9 mouse cellular contexts compared by ENCODE assay signal in the genomic region with DNA sequence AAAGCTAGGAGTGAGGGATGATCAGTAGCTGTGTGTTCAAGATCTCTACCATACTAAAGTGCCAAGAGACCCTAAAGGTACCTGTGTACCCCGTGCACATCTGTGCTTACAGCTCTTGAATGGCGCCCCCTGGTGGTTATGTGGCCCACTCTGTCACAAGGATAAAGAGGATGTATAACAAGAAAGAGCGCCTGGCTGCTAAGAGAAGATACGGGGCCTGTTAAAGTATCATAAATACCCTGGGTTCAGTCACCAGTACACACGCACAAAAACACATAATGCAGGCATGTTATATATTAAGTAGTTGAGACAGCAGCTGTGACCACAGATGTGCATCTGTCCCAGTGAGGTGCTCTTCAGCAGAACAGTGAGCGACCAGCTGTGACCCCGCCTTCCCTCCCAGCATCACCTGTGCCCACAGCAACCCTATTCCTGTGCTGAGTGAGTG. TPM values are rescaled to one million over a fixed set of nuclear protein-coding genes. Genes with fewer than 3 reads are reported as not detected.
DNase-seq lines count a peak whose midpoint lies in the region; ATAC-seq and TF ChIP-seq lines count a peak whose summit lies in the region.
"Had no signal": no experiment of that assay in that cellular context is flagged by ENCODE, and none has a peak within 500 bp of the region (broad histone marks: within the 10 kb centered on the region; RNA-seq: fewer than 3 reads in every experiment).

No protein-coding gene starts in this region.

- 47% methylated on average over 7 of the region's 7 CpGs for WGBS in kidney, adult 2 months
- WGBS in hindbrain, embryonic 16.5 days: 54% methylated on average over 7 of the region's 7 CpGs
- WGBS in lung, postnatal 0 days: 57% methylated on average over 7 of the region's 7 CpGs

- peaks cover 11% of the 10 kb centered on the region; the same call in 1 of the 2 replicates for H3K4me1 ChIP-seq in kidney, adult 2 months (ENCODE audit: control insufficient read depth, insufficient read depth, low read length)
- no peaks in the 10 kb centered on the region for H3K4me1 ChIP-seq in hindbrain, embryonic 16.5 days (ENCODE audit: control insufficient read depth, insufficient read depth, low read depth, low read length)
- H3K4me1 ChIP-seq in lung, postnatal 0 days (ENCODE audit: insufficient read depth, low read depth, low read length): no peaks in the 10 kb centered on the region
- H3K4me1 ChIP-seq: embryonic facial prominence, embryonic 12.5 days had no signal

- H3K9ac ChIP-seq in hindbrain, embryonic 16.5 days (ENCODE audit: low read depth, low read length): no peak overlapping the region
- no peak overlapping the region for H3K9ac ChIP-seq in lung, postnatal 0 days (replicated peaks; ENCODE audit: low read depth)
- H3K9ac ChIP-seq: embryonic facial prominence, embryonic 12.5 days had no signal

- H3K9me3 ChIP-seq in hindbrain, embryonic 16.5 days (ENCODE audit: control insufficient read depth, low read length): no peaks in the 10 kb centered on the region
- H3K9me3 ChIP-seq in lung, postnatal 0 days (ENCODE audit: low read length): no peaks in the 10 kb centered on the region
- H3K9me3 ChIP-seq: embryonic facial prominence, embryonic 12.5 days had no signal

- no peak overlapping the region for H3K4me2 ChIP-seq in hindbrain, embryonic 16.5 days (ENCODE audit: low read length)
- no peak overlapping the region for H3K4me2 ChIP-seq in lung, postnatal 0 days (replicated peaks; ENCODE audit: low read depth, low read length)
- H3K4me2 ChIP-seq: embryonic facial prominence, embryonic 12.5 days had no signal

- peak; percentile 37; the same call in 1 of the 2 replicates for ATAC-seq in hindbrain, embryonic 16.5 days
- ATAC-seq in lung, postnatal 0 days: no peak

- no peak overlapping the region for H3K27ac ChIP-seq in kidney, adult 2 months (ENCODE audit: insufficient read depth, low read depth, low read length)
- H3K27ac ChIP-seq in hindbrain, embryonic 16.5 days (ENCODE audit: low read depth, low read length): 0 out of 2 replicates have a peak overlapping the region, but pooled peaks have one; percentile 7
- H3K27ac ChIP-seq in lung, postnatal 0 days (ENCODE audit: low read length): no peak overlapping the region
- H3K27ac ChIP-seq: embryonic facial prominence, embryonic 12.5 days had no signal

- peak; percentile 76 for TF ChIP-seq CTCF in kidney, adult 2 months (conservative IDR thresholded peaks at IDR 0.05; ENCODE audit: insufficient read depth, insufficient read length, low read depth, low read length)
- peak; percentile 90 for TF ChIP-seq CTCF in lung, postnatal 0 days (IDR thresholded peaks at IDR 0.05)

- TF ChIP-seq POLR2A in kidney, adult 2 months (IDR thresholded peaks at IDR 0.05; ENCODE audit: low read depth, low read length): no peak

- H3K27me3 ChIP-seq in kidney, adult 2 months (replicated peaks; ENCODE audit: control insufficient read depth, insufficient read depth, low read length): no peaks in the 10 kb centered on the region
- H3K27me3 ChIP-seq in hindbrain, embryonic 16.5 days (replicated peaks; ENCODE audit: control insufficient read depth, insufficient read depth, low read length): no peaks in the 10 kb centered on the region
- H3K27me3 ChIP-seq in lung, postnatal 0 days (replicated peaks; ENCODE audit: insufficient read depth, low read length): no peaks in the 10 kb centered on the region
- H3K27me3 ChIP-seq: embryonic facial prominence, embryonic 12.5 days had no signal

- peak; percentile 76 for DNase-seq in kidney, adult 2 months
- no peak for DNase-seq in kidney, adult 11 months
- DNase-seq in MN1 (ENCODE audit: low spot score): peak; percentile 63
- peak; percentile 65 for DNase-seq in embryo, embryonic 9.5 days (ENCODE audit: extremely low spot score)
- DNase-seq in lung, postnatal 0 days (ENCODE audit: low spot score): peak; percentile 72
- peak; percentile 84 for DNase-seq in retina, postnatal 1 day
- no peak for DNase-seq in right cerebral cortex, adult 18-20 months

- TF ChIP-seq EP300 in lung, postnatal 0 days (IDR thresholded peaks at IDR 0.05): no peak

- no peak overlapping the region for H3K4me3 ChIP-seq in kidney, adult 2 months (ENCODE audit: insufficient read depth, low read depth, low read length)
- H3K4me3 ChIP-seq in hindbrain, embryonic 16.5 days (ENCODE audit: low read length): no peak overlapping the region
- H3K4me3 ChIP-seq in lung, postnatal 0 days (ENCODE audit: low read depth, low read length): no peak overlapping the region
- H3K4me3 ChIP-seq: embryonic facial prominence, embryonic 12.5 days had no signal

- no peaks in the 10 kb centered on the region for H3K36me3 ChIP-seq in kidney, adult 2 months (ENCODE audit: control insufficient read depth, insufficient read depth, low read length)
- H3K36me3 ChIP-seq in hindbrain, embryonic 16.5 days (ENCODE audit: control insufficient read depth, insufficient read depth, low read length): peaks cover 21% of the 10 kb centered on the region
- H3K36me3 ChIP-seq in lung, postnatal 0 days (ENCODE audit: insufficient read depth, low read length): peaks cover 13% of the 10 kb centered on the region; the same call in 1 of the 2 replicates

RNA-seq across cellular contexts. Expression of gene Idh2, which starts 30.7 kb away (rescaled TPM):
- 651 and 688 TPM in 2 replicates for polyA plus RNA-seq in kidney, adult 2 months (2012; rRNA removed)
- 215 and 225 TPM in 2 replicates for polyA plus RNA-seq in hindbrain, embryonic 16.5 days (2015; fragmentation: Nextera tagmentation; extraction: Ambion mirVana)
- 296 and 298 TPM in 2 replicates for polyA plus RNA-seq in lung, postnatal 0 days (2015; fragmentation: Nextera tagmentation; extraction: Ambion mirVana)

RNA-seq across cellular contexts. Expression of gene Zfp710, which starts 59.9 kb away (rescaled TPM):
- polyA plus RNA-seq in kidney, adult 2 months (2012; rRNA removed): 22.6 and 26.4 TPM in 2 replicates
- polyA plus RNA-seq in hindbrain, embryonic 16.5 days (2015; fragmentation: Nextera tagmentation; extraction: Ambion mirVana): 13.6 and 14.9 TPM in 2 replicates
- polyA plus RNA-seq in lung, postnatal 0 days (2015; fragmentation: Nextera tagmentation; extraction: Ambion mirVana): 11.1 and 12.9 TPM in 2 replicates

Comparison
In these comparisons a context has a peak if more than half of its experiments do, and no peak if none do; other contexts are left out.
1. DNase-seq: peak in kidney, adult 2 months (single experiment), MN1 (single experiment), embryo, embryonic 9.5 days (single experiment), lung, postnatal 0 days (single experiment) and retina, postnatal 1 day (single experiment); none in kidney, adult 11 months (single experiment) and right cerebral cortex, adult 18-20 months (single experiment).